Mouse (Mus musculus) brain, embryonic 14.5 days (tissue): ENCODE results near the gene Arid5a.

Source experiments
- CTCF ChIP-seq: fragments of 200-500 bp; IDR thresholded peaks from 2 replicates; pipeline ENCODE4 v1.5.1; 2012; ENCODE audit warnings: inconsistent platforms, mild to moderate bottlenecking, moderate library complexity, borderline replicate concordance; ENCODE audit not compliant: insufficient read depth, insufficient read length; ENCODE audit errors: extremely low read depth
- POLR2A ChIP-seq: fragments of 200-500 bp; IDR thresholded peaks from 2 replicates; pipeline ENCODE4 v1.6.1; 2012; ENCODE audit warnings: mild to moderate bottlenecking, inconsistent platforms, borderline replicate concordance; ENCODE audit not compliant: poor library complexity, insufficient read depth, insufficient read length, severe bottlenecking; ENCODE audit errors: extremely low read depth

DNA sequence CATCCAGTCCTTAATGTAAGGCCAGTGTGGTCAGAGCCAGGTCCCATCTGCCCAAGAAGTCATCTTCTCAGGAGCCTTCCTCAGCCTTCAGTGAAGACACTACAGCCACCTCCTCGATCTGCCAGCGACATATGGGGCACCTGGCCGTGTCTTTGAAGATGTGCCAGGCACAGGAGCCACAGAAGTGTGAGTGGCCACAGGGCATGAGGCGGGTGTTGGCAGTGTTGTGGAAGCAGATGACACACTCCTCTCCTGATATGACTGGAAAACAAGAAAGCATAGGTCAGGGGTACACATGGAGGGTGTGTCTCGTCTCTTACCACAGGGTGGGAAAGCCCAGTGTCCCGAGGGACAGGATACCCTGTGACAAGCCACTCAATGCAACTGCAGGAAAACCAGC is 41.2 kb upstream of the Arid5a start:
- TF ChIP-seq CTCF = no peak
- TF ChIP-seq POLR2A = no peak
